Mouse (Mus musculus) bone marrow, adult 2 months (tissue): ENCODE data around the gene Sos2. TPM values are rescaled to one million over a fixed set of nuclear protein-coding genes. Genes with fewer than 3 reads are reported as not detected.

ENCODE experiments used
- H3K27ac ChIP-seq: fragments of 200-500 bp; 2 replicates; pipeline ENCODE4 v1.5.1; 2012; ENCODE audit warnings: low read depth, mild to moderate bottlenecking, control low read depth, inconsistent platforms, low read length; ENCODE audit not compliant: control insufficient read depth, poor library complexity, insufficient read depth
- H3K4me1 ChIP-seq: fragments of 200-500 bp; 2 replicates; pipeline ENCODE4 v1.6.1; 2011; ENCODE audit warnings: low read length; ENCODE audit not compliant: control insufficient read depth, insufficient read depth
- H3K4me3 ChIP-seq: fragments of 200-500 bp; replicated peaks from 2 replicates; pipeline ENCODE3; 2011; ENCODE audit warnings: mild to moderate bottlenecking, low read depth, low read length, control low read depth; ENCODE audit not compliant: control insufficient read depth
- CTCF ChIP-seq: fragments of 200-500 bp; IDR thresholded peaks from 2 replicates; pipeline ENCODE4 v1.5.1; 2011; ENCODE audit warnings: low read length, control low read depth; ENCODE audit not compliant: control insufficient read depth, insufficient read depth
- POLR2A ChIP-seq: fragments of 200-500 bp; IDR thresholded peaks from 2 replicates; pipeline ENCODE4 v1.6.1; 2011; ENCODE audit warnings: low read depth, mild to moderate bottlenecking, control low read depth, low read length, borderline replicate concordance; ENCODE audit not compliant: control insufficient read depth
- WGBS: fragments of 180-500 bp; shearing (Covaris S2); methylation state at CpG from one replicate; pipeline ENCODE4 v1.1.7; 2018; 5-methylcytosine and 5-hydroxymethylcytosine counted together
- polyA plus RNA-seq: library from polyadenylated mRNA; stranded (reverse); fragments of >200 nt; gene quantifications from 2 replicates; pipeline ENCODE4 v1.2.4, GENCODE M21; 2011; ENCODE audit warnings: low replicate concordance; ENCODE audit not compliant: missing spikeins, insufficient read depth, insufficient read length

Gene Sos2
- polyA plus RNA-seq, 1 experiment: 10.9 TPM

- Histone ChIP-seq H3K27ac (peak overlapping the region; percentile 54; the same call in 1 of the 2 replicates), H3K4me3 (peak overlapping the region; percentile 70), H3K4me1 (peaks cover 1% of the 10 kb centered on the region; the same call in 1 of the 2 replicates)
- 17% methylated on average over 14 of the region's 14 CpGs for WGBS
- TF ChIP-seq CTCF (no peak), POLR2A (no peak)
These were observed 1.3 kb upstream of the Sos2 start for GRCm38 (mm10) chr12:69682788-69683419.

- WGBS: 6% methylated on average over 49 of the region's 54 CpGs
- peak overlapping the region; percentile 100 for H3K27ac ChIP-seq
- H3K4me3 ChIP-seq: peak overlapping the region; percentile 96
- peaks cover 1% of the 10 kb centered on the region; the same call in 1 of the 2 replicates for H3K4me1 ChIP-seq
- no peak for TF ChIP-seq CTCF
- peak; percentile 40; the same call in 1 of the 2 replicates for TF ChIP-seq POLR2A
These were observed 574 bp upstream of the Sos2 start for GRCm38 (mm10) chr12:69682065-69682787.

GRCm38 (mm10) chr12:69680635-69681565 is 752 bp downstream of the Sos2 start:
- TF ChIP-seq POLR2A (peak; percentile 6; the same call in 1 of the 2 replicates), CTCF (no peak)
- Histone ChIP-seq H3K4me1 (peaks cover 1% of the 10 kb centered on the region; the same call in 1 of the 2 replicates), H3K4me3 (peak overlapping the region; percentile 86), H3K27ac (peak overlapping the region; percentile 100)
- under 1% methylated on average over 56 of the region's 56 CpGs for WGBS

GRCm38 (mm10) chr12:69676157-69676556 is 5.5 kb downstream of the Sos2 start:
- Histone ChIP-seq H3K4me3 (no peak overlapping the region), H3K4me1 (no peaks in the 10 kb centered on the region; the same call in 1 of the 2 replicates), H3K27ac (no peak overlapping the region)
- TF ChIP-seq POLR2A (no peak), CTCF (no peak)
- WGBS: 82% methylated on average over 4 of the region's 4 CpGs

GRCm38 (mm10) chr12:69674576-69675537 is 6.8 kb downstream of the Sos2 start:
- Histone ChIP-seq H3K4me3 (no peak overlapping the region), H3K27ac (no peak overlapping the region), H3K4me1 (no peaks in the 10 kb centered on the region; the same call in 1 of the 2 replicates)
- TF ChIP-seq CTCF (no peak), POLR2A (no peak)
- WGBS: 83% methylated on average over 10 of the region's 10 CpGs

- 96% methylated on average over 1 of the region's 1 CpGs for WGBS
- TF ChIP-seq CTCF (no peak), POLR2A (no peak)
- no peak overlapping the region for H3K27ac ChIP-seq
- H3K4me1 ChIP-seq: no peaks in the 10 kb centered on the region; the same call in 1 of the 2 replicates
- H3K4me3 ChIP-seq: no peak overlapping the region
These were observed 7.5 kb downstream of the Sos2 start for GRCm38 (mm10) chr12:69674176-69674575.

- TF ChIP-seq POLR2A (no peak), CTCF (no peak)
- H3K4me3 ChIP-seq: no peak overlapping the region
- no peak overlapping the region for H3K27ac ChIP-seq
- WGBS: 93% methylated on average over 5 of the region's 5 CpGs
- H3K4me1 ChIP-seq: no peaks in the 10 kb centered on the region; the same call in 1 of the 2 replicates
These were observed 14.9 kb downstream of the Sos2 start for GRCm38 (mm10) chr12:69666721-69667120.
